Mouse (Mus musculus) testis, adult 2 months (tissue): ENCODE measurements around the gene Parg. TPM values are rescaled to one million over a fixed set of nuclear protein-coding genes. Genes with fewer than 3 reads are reported as not detected.
"Not testable (repeated sequence)": the region's sequence is repeated elsewhere in the genome, so short reads cannot be mapped to it uniquely, and the experiment has no call there.

Experiments used
- H3K27ac ChIP-seq: fragments of 200-500 bp; 2 replicates; pipeline ENCODE4 v1.5.1; 2012; ENCODE audit warnings: low read depth, low read length; ENCODE audit not compliant: control insufficient read depth, insufficient read depth
- H3K27me3 ChIP-seq: fragments of 200-500 bp; 2 replicates; pipeline ENCODE4 v1.6.1; 2012; ENCODE audit warnings: mild to moderate bottlenecking, low read length, moderate library complexity; ENCODE audit not compliant: control insufficient read depth, insufficient read depth
- H3K36me3 ChIP-seq: fragments of 200-500 bp; 2 replicates; pipeline ENCODE4 v1.6.1; 2012; ENCODE audit warnings: mild to moderate bottlenecking, low read length; ENCODE audit not compliant: control insufficient read depth, insufficient read depth
- H3K4me1 ChIP-seq: fragments of 200-500 bp; 2 replicates; pipeline ENCODE4 v1.6.1; 2012; ENCODE audit warnings: low read length; ENCODE audit not compliant: control insufficient read depth, insufficient read depth
- H3K4me3 ChIP-seq: fragments of 200-500 bp; 2 replicates; pipeline ENCODE4 v1.5.1; 2012; ENCODE audit warnings: low read depth, mild to moderate bottlenecking, low read length, moderate library complexity, mixed read lengths; ENCODE audit not compliant: control insufficient read depth
- CTCF ChIP-seq: fragments of 200-500 bp; IDR thresholded peaks from 2 replicates; pipeline ENCODE4 v1.5.1; 2012; ENCODE audit warnings: low read depth, mild to moderate bottlenecking, inconsistent platforms, low read length, moderate library complexity; ENCODE audit not compliant: control insufficient read depth, insufficient read depth, insufficient replicate concordance
- POLR2A ChIP-seq: fragments of 200-500 bp; IDR thresholded peaks from 2 replicates; pipeline ENCODE4 v1.6.1; 2012; ENCODE audit warnings: low read depth, mild to moderate bottlenecking, inconsistent platforms, low read length, moderate library complexity; ENCODE audit not compliant: control insufficient read depth
- polyA plus RNA-seq: library from polyadenylated mRNA; depleted of rRNA; stranded (reverse); fragments of >200 nt; gene quantifications from 2 replicates; pipeline ENCODE4 v1.2.3, GENCODE M21; 2012

The Parg gene
- polyA plus RNA-seq, 1 experiment: 7.6 TPM

DNA sequence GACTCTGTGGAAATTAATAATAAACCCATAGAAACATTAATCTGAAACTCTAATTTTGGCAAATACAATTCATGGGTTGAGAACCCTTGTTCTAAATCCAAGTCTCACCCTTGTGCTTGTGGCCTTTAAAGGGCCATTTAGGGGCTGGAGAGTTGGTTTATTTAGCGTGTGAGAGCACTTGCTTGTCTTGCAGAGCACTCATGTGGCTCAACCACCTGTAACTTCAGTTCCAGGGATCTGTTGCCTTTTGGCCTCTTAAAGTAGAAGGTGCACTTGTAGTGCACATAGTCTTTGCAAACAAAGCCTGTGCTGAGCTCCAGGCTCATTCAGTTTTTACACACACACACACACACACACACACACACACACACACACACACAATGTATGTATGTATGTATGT lies 34.9 kb upstream of the Parg start:
- TF ChIP-seq POLR2A: no peak
- TF ChIP-seq CTCF: no peak
- no peaks in the 10 kb centered on the region for H3K36me3 ChIP-seq
- H3K27me3 ChIP-seq: no peaks in the 10 kb centered on the region
- H3K4me3 ChIP-seq: peak overlapping the region; percentile 52
- peaks cover 2% of the 10 kb centered on the region; the same call in 1 of the 2 replicates for H3K4me1 ChIP-seq
- no peak overlapping the region for H3K27ac ChIP-seq

DNA sequence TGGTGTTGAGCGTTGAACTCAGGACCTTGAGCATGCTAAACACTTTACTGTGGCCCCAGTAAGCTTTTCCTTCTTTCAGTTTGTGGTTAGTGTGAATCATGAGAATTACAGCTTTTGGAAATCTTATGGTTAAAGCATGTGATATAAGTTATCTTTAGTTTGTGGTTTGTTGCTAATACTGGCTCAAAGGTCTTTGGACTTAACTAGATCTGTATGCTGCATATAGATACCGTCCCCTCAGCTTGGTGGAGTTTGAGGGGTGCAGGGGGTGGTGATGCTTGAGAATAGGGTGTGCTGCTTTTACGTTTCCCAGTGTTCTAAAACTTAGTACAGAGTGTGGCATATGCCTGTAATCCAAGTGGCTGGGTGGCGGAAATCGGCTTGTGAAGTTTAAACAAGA lies 34.4 kb upstream of the Parg start:
- Histone ChIP-seq H3K36me3 (no peaks in the 10 kb centered on the region), H3K27me3 (no peaks in the 10 kb centered on the region), H3K27ac (no peak overlapping the region), H3K4me3 (peak overlapping the region; percentile 56; the same call in 1 of the 2 replicates), H3K4me1 (peaks cover 2% of the 10 kb centered on the region; the same call in 1 of the 2 replicates)
- TF ChIP-seq POLR2A (no peak), CTCF (no peak)

DNA sequence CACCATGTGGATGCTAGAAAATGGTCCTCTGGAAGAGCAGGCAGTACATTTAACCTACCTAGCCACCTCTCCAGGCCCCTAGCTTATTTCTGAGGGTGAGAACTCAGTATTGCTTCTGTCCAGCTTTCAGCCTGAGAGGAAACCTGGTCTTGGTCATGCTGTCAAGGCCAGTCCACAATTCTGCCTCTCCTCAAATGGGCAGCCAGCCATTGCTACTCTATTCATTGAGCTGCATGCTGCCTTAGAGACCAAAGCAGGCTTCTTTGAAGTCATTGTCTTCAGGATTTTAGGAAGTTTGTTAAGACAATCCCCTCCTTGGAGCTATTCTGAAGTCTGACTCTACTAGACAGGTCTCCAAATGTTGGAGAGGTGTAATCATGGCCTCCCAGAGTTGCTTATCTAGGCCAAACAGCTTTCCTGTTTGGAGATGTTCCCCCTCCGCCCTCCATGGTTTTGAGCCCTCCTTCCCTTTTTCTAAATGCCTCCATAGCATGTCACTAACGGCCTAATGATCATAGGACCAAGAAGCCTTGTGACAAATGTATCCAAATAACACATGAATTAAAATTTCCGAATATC lies 33.0 kb upstream of the Parg start:
- H3K4me3 ChIP-seq: no peak overlapping the region
- H3K27me3 ChIP-seq: no peaks in the 10 kb centered on the region
- H3K27ac ChIP-seq: no peak overlapping the region
- TF ChIP-seq CTCF (no peak), POLR2A (no peak)
- H3K4me1 ChIP-seq: peaks cover 2% of the 10 kb centered on the region; the same call in 1 of the 2 replicates
- no peaks in the 10 kb centered on the region for H3K36me3 ChIP-seq

DNA sequence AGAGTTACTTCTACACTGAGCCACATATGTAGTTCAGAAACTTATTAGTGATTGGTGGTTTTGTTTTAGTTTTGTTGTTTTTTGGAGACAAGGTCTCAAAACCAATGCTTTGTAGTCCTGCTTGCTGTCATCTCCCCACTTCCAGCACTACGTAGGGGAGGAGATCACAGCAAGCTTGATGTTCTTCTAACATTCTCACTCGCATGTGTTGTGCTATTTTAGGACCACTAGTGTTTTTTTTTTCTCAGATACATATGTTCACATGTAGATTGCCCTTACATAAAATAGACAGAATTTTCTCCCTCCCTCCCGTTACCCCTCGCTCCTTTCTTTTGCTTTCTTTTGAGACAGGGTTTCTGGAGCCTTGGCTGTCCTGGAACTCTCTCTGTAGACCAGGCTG lies 31.6 kb upstream of the Parg start:
- TF ChIP-seq CTCF (no peak), POLR2A (no peak)
- Histone ChIP-seq H3K27ac (no peak overlapping the region), H3K4me1 (peaks cover 2% of the 10 kb centered on the region; the same call in 1 of the 2 replicates), H3K27me3 (no peaks in the 10 kb centered on the region), H3K4me3 (no peak overlapping the region), H3K36me3 (no peaks in the 10 kb centered on the region)

DNA sequence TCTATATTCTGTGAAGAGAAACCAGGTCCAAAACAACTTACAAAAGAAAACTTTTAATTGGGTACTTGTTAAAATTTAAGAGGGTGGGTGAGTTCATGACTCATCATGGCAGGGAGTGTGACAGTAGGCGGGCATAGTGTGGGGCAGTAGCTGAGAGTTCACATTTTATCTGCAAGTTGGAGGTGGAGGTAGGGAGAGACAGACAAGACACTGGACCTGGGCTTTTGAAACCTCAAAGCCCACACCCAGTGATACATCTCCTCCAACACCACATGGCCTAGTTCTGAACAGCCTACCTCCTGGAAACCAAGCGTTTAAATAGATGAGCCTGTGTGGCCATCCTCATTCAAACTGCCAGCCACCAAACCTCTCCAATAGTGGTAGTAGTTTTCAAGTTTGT lies 26.4 kb upstream of the Parg start:
- no peaks in the 10 kb centered on the region; the same call in 1 of the 2 replicates for H3K36me3 ChIP-seq
- H3K4me1 ChIP-seq: no peaks in the 10 kb centered on the region
- TF ChIP-seq POLR2A: no peak
- no peak for TF ChIP-seq CTCF
- H3K27me3 ChIP-seq: no peaks in the 10 kb centered on the region
- H3K4me3 ChIP-seq: no peak overlapping the region
- H3K27ac ChIP-seq: no peak overlapping the region

DNA sequence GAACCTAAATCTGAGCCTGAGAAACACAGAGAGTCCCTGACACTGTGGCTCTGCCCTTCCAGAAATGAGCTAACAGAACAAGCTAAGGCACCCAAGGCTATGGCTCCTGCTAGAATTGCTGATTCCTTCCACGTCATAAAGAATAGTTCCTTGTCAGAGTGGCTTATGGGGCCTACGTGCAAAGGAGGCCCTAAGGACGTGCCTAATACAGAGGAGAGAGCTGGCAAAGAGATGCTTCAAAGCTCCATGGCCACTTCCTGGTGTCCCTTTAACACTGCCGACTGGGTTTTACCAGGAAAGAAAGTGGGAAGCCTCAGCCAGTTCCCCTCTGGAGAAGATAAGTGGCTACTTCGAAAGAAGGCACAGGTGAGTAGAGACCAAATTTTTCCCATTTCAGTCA lies 25.2 kb upstream of the Parg start:
- not testable (repeated sequence) for H3K4me1 ChIP-seq, H3K27ac ChIP-seq, H3K27me3 ChIP-seq, H3K36me3 ChIP-seq, H3K4me3 ChIP-seq

DNA sequence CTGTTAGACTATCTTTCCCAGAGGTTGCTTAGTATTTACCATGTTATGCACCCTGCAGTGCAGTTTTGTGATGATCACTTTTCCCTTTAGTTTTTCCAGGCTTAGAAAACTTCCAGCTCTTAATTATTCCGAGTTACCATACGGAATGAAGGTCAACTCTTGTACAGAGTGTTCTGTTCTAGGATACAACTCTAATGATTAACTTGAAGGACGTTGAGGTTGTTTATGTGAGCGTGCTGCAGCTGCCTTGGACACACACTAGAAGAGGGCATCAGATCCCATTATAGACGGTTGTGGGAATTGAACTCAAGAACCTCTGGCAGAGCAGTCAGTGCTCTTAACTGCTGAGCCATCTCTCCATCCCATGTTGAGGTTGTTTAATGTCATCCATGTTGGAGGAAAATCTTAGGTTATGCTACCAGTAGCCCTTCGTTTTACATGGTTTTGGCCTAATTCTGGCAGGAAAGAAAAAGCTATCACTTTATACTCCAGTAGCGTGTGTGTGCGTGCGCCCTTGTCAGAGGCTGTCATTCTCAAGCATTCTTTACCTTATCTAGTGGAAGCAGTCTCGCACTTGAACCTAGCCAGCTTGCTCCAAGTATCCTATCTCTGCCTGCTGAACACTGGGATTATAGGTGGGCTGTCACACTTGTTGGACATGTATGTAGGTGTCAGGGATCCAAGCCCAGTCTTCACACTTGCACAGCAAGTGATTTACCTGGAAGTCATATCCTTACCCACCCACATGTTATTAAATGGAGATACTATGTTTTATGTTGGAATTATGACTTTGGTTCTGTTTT lies 22.2 kb upstream of the Parg start:
- no peak overlapping the region for H3K4me3 ChIP-seq
- no peaks in the 10 kb centered on the region for H3K27me3 ChIP-seq
- no peaks in the 10 kb centered on the region for H3K4me1 ChIP-seq
- H3K27ac ChIP-seq: peak overlapping the region; percentile 66; the same call in 1 of the 2 replicates
- TF ChIP-seq CTCF (no peak), POLR2A (no peak)
- H3K36me3 ChIP-seq: no peaks in the 10 kb centered on the region; the same call in 1 of the 2 replicates
